Mouse (Mus musculus): ENCODE results near the gene Asnsd1.
"Not testable (repeated sequence)": the region's sequence is repeated elsewhere in the genome, so short reads cannot be mapped to it uniquely, and the experiment has no call there.

DNA sequence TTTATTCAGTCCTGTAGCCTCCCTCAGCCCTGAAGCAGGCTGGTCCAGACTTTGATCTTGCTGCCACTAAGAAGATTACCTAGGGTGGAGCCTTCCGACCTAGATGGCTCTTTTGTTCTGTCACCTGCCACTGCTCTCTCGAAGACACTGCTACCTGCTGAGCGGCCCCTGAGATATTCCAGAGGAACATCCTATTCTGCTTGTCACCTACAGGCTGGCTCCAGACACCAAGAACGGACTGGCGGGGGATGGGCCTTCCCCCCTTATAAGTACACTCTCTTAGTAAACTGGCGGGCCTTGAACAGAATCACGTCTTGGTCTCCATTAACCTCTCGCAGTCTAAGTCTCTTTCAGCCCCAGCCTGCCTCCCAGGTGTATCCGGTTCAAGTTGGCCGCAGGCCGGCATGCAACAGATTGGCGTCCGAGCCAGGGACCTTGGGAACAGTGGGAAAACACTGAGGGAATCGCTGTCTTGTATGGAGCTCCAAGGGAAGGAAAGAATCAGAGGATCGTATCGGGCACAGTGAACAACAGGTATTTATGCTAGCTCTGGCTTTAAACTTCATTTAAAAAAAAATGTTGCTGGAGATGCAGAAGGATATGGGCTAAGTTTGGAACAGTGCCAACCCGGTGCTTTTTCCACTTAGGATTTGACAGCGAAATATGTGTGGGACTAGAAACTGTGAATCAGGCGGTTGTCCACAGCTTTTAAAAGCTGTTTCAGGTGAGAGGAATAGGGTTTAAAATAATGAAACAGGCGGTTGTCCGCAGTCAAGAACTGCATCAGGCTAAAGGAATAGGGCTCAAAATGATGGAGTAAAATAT lies 41.6 kb upstream of the Asnsd1 start:
- not testable (repeated sequence) for TF ChIP-seq POLR2A (IDR thresholded peaks at IDR 0.05; ENCODE audit: borderline replicate concordance, control insufficient read depth, low read depth, low read length); CTCF (IDR thresholded peaks at IDR 0.05; ENCODE audit: control insufficient read depth, insufficient read depth, low read length)
